Mouse (Mus musculus) kidney, adult 2 months (tissue): ENCODE results near the gene Pigo.

Source experiments
- CTCF ChIP-seq: fragments of 200-500 bp; conservative IDR thresholded peaks from 2 replicates; pipeline ENCODE4 v1.5.1; 2011; ENCODE audit warnings: low read depth, mild to moderate bottlenecking, control low read depth, low read length, moderate library complexity, mixed read lengths; ENCODE audit not compliant: insufficient read depth, insufficient read length
- POLR2A ChIP-seq: fragments of 200-500 bp; IDR thresholded peaks from one replicate; pipeline ENCODE4 v1.6.1; 2011; ENCODE audit warnings: low read depth, low read length, control low read depth

GRCm38 (mm10) chr4:43044673-43045072 lies 19.1 kb upstream of the Pigo start:
- TF ChIP-seq POLR2A, result no peak
- no peak for TF ChIP-seq CTCF
